Mouse (Mus musculus) olfactory bulb, adult 2 months (tissue): Measurements from ENCODE around the gene Slc17a8.
"Not testable (repeated sequence)": the region's sequence is repeated elsewhere in the genome, so short reads cannot be mapped to it uniquely, and the experiment has no call there.

Experiments
- CTCF ChIP-seq: fragments of 200-500 bp; IDR thresholded peaks from 2 replicates; pipeline ENCODE4 v1.5.1; 2012; ENCODE audit warnings: low read depth, mild to moderate bottlenecking, low read length, moderate library complexity; ENCODE audit not compliant: insufficient read depth
- POLR2A ChIP-seq: fragments of 200-500 bp; IDR thresholded peaks from 2 replicates; pipeline ENCODE4 v1.6.1; 2012; ENCODE audit warnings: mild to moderate bottlenecking, low read depth, low read length, moderate library complexity; ENCODE audit not compliant: insufficient read depth

- TF ChIP-seq POLR2A, CTCF: not testable (repeated sequence)
Observed at GRCm38 (mm10) chr10:89670371-89670770, 49.3 kb upstream of the Slc17a8 start.
